Mouse (Mus musculus) adipocyte (in vitro differentiated cells): Measurements from ENCODE around the gene Olfr1226.
"Not testable (repeated sequence)": the region's sequence is repeated elsewhere in the genome, so short reads cannot be mapped to it uniquely, and the experiment has no call there.

Experiments
- DNase-seq: peaks from one replicate; pipeline ENCODE4 v3.0.0-alpha.2; 2016; ENCODE audit warnings: low spot score

Gene Olfr1226

DNA sequence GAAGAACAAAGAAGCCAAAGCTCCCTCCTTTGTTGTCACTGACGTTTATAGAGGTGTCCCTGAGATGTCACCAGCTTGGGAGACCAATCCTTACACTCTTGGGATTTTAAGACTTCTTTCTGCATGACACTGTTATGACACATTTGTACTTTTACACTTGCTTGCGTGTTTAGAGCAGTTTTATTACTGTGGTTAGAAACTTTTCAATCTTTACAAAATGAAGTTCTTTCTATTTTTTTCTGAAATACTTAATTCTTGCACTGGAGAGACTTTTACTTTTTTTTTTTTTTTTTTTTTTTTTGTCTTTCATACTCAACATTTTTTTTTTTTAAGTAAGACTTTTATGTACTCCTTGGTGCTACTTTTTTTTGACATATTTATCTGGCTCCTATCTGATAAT lies at the start of gene Olfr1226:
Gene Olfr1226, minus strand, starts transcription at position 101 of the 400 bp plus-strand sequence.
- DNase-seq, result no peak

DNA sequence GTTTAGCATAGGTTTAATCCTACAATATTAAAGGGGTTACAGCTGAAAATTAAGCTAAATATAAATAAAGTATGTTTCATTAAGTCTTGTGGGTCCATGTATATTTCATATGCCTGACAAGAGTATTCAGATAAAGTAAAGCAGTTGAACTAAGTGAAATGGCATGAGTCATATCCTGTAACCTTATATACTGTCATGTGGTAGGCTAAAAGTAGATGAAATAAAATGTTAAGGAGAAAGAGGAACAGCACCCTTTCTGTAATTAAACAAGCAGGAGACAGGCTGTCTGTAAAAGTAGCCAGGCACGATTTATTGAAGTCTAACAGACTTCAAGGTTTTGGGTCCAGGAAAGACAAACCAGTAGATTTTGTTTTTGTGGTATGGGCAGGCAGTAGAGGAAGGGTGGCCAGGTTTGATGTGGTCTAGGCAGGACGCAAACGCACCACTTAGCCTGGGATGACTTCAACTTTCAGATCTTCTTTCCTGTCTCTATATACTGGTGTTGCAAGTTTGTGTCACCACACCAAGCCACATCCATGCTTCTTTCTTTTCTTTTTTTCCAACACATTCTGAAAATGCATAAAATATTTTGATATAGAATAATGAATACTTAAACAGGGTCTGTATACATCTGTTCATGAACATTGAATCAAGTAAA lies 3.4 kb downstream of the Olfr1226 start:
- DNase-seq, result no peak

DNA sequence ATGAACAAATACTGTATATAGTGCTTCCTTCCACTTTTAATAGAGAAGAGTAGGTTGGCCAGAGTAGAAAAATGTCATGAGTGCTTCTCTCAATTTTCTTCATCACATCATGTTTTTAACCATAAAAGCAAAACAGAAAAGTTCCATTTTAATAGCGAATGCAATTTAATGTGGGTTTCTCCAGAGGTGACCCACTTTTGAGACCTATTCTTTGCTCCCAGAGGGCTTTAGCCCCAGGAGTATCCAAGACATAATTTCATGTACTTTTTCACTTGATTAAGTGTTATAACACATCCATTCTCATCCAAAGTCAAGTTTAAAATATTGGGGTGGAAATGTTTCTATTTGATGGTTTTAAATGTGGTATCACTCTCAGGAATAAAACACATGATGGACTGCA lies 25.3 kb downstream of the Olfr1226 start, which contains the start of gene Olfr1225:
Gene Olfr1225, minus strand, starts transcription at position 101 of the 400 bp plus-strand sequence.
- no peak for DNase-seq

DNA sequence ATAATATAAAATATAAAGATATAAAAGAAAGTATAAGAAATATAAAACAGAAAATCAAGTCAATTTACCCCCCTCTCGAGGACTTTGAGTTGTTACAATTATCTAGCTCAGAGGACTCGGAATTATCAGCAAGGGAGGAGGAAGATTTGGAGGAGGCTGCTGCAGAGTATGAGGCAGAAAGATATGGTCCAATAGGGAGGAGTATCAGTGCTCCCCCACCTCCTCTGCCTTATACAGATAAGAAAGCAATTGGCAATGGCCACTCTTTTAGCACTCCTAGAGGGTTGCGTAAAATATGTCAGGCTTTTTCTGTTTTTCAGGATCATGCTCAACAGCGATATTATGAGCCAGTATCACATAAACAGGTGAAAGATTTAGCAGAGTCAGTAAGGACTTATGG lies 35.1 kb downstream of the Olfr1226 start:
- DNase-seq, result not testable (repeated sequence)

DNA sequence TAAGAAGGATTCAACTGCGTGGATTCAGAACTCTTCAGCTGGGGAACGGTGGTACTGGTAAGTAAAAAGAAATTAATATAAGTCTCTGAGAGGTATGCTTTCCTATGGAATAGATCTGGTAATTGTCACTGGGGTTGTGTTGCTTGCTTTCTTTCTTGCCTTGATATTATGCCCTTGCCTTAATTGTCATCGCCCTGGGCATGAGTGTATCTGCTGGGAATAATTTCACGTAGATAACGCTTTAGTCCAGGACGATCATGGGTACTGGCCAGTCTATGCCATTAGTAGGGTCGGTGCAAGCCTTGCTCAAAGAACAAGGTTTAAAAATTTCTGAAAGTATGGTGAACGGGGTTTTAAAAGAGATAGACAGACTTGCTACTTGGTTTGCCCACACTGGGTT lies 35.9 kb downstream of the Olfr1226 start, which contains the start of gene Olfr1224-ps1:
Gene Olfr1224-ps1, minus strand, starts transcription at position 101 of the 400 bp plus-strand sequence.
- DNase-seq, result not testable (repeated sequence)

DNA sequence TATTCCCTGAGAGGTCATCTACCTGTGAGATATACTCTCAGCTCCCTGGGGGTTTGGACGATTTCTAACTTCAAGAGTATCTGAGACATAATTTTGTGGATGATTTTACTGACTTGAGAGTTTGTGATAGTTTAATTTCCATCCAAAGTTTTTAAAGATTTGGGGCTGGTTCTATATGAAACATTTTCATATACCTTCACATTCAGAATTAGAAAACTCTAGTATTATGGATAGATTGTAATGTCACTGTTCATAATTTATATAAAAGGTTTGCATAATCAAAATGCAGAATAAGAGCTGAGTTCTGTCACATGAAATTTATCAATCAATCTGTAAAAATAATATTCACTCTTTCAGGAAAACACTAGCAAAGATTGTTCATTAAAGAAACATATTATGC lies 48.4 kb downstream of the Olfr1226 start, which contains the start of gene Olfr1223:
Gene Olfr1223, minus strand, starts transcription at position 101 of the 400 bp plus-strand sequence.
- no peak for DNase-seq
